ENCODE assay signal across 16 mouse cellular contexts in the genomic region with DNA sequence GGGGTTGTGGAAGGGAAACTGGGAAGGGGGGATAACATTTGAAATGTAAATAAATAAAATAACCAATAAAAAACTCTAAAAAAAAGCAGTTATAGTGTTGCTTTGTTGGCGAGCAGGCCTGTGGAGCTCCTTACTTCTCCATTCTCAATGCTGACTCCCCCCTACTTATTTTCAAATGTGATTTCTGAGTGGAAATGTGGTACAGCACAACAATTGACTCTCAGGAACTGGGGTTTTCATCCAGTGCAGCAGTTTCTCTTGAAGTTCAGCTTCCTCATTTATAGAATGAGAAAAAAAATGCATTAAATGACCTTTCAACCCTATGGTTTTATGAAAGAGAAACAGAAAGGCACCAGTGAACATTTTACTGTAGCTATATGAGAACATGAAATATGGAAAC.
A peak's percentile ranks its signal among the peaks of the same experiment; 100 is the strongest.
DNase-seq lines count a peak whose midpoint lies in the region; ATAC-seq and TF ChIP-seq lines count a peak whose summit lies in the region.
"Had no signal": no experiment of that assay in that cellular context is flagged by ENCODE, and none has a peak within 500 bp of the region (broad histone marks: within the 10 kb centered on the region; RNA-seq: fewer than 3 reads in every experiment).

No protein-coding gene starts in this region.

- no peak for ATAC-seq in limb, embryonic 14.5 days (ENCODE audit: low FRiP score, low read depth)
- ATAC-seq in hematopoietic stem cell, adult 5-6 weeks (replicated peaks in 1 of 2; ENCODE audit: insufficient read depth in 1 of 2, low FRiP score in 2 of 2, low TSS enrichment in 1 of 2, low read depth in 1 of 2, poor library complexity in 2 of 2, severe bottlenecking in 2 of 2): peak; percentile 58 to 73
- no peak for ATAC-seq in forebrain, embryonic 13.5 days
- ATAC-seq in intestine, embryonic 16.5 days: no peak
- ATAC-seq: forebrain, embryonic 14.5 days; forebrain, embryonic 16.5 days had no signal

- H3K4me1 ChIP-seq in limb, embryonic 14.5 days (ENCODE audit: control insufficient read depth, insufficient read depth, low read length): no peaks in the 10 kb centered on the region
- no peaks in the 10 kb centered on the region for H3K4me1 ChIP-seq in limb, embryonic 10.5 days
- H3K4me1 ChIP-seq in forebrain, embryonic 13.5 days: no peaks in the 10 kb centered on the region
- no peaks in the 10 kb centered on the region for H3K4me1 ChIP-seq in intestine, embryonic 16.5 days (ENCODE audit: control insufficient read depth, insufficient read depth, low read length)

- DNase-seq in limb, embryonic 14.5 days (ENCODE audit: low spot score): peak; percentile 6
- no peak for DNase-seq in limb, embryonic 10.5 days (ENCODE audit: low spot score)
- DNase-seq: adrenal gland, adult 2 months; adrenal gland, postnatal 10 days; adrenal gland, postnatal 25 days; cerebellum, adult 11 months; cerebellum, adult 18-20 months; cerebellum, adult 8-10 months; cerebellum, adult 9-11 months; cerebellum, postnatal 14 days; cerebellum, postnatal 36 days had no signal

- no peaks in the 10 kb centered on the region for H3K9me3 ChIP-seq in limb, embryonic 14.5 days (ENCODE audit: control insufficient read depth, low read length)
- H3K9me3 ChIP-seq in limb, embryonic 10.5 days (replicated peaks): no peaks in the 10 kb centered on the region
- H3K9me3 ChIP-seq in forebrain, embryonic 13.5 days (replicated peaks): no peaks in the 10 kb centered on the region
- no peaks in the 10 kb centered on the region for H3K9me3 ChIP-seq in intestine, embryonic 16.5 days (ENCODE audit: control insufficient read depth, low read length)

- WGBS in limb, embryonic 14.5 days: 44% methylated on average over 1 of the region's 1 CpGs
- WGBS in limb, embryonic 10.5 days: 90% methylated on average over 1 of the region's 1 CpGs
- 95% methylated on average over 1 of the region's 1 CpGs for WGBS in forebrain, embryonic 13.5 days
- WGBS in intestine, embryonic 16.5 days: 91% methylated on average over 1 of the region's 1 CpGs

- no peaks in the 10 kb centered on the region for H3K36me3 ChIP-seq in limb, embryonic 14.5 days (ENCODE audit: control insufficient read depth, insufficient read depth, low read length)
- H3K36me3 ChIP-seq in limb, embryonic 10.5 days: no peaks in the 10 kb centered on the region
- no peaks in the 10 kb centered on the region for H3K36me3 ChIP-seq in forebrain, embryonic 13.5 days (ENCODE audit: poor library complexity, severe bottlenecking)
- no peaks in the 10 kb centered on the region for H3K36me3 ChIP-seq in intestine, embryonic 16.5 days (ENCODE audit: control insufficient read depth, insufficient read depth, low read length)

- no peak overlapping the region for H3K27ac ChIP-seq in limb, embryonic 14.5 days (replicated peaks; ENCODE audit: low read depth, low read length)
- no peak overlapping the region for H3K27ac ChIP-seq in limb, embryonic 10.5 days
- H3K27ac ChIP-seq in forebrain, embryonic 13.5 days: no peak overlapping the region
- no peak overlapping the region for H3K27ac ChIP-seq in intestine, embryonic 16.5 days (ENCODE audit: low read length)

- H3K27me3 ChIP-seq in limb, embryonic 14.5 days (ENCODE audit: control insufficient read depth, insufficient read depth, low read length): no peaks in the 10 kb centered on the region
- H3K27me3 ChIP-seq in limb, embryonic 10.5 days (ENCODE audit: low read depth, poor library complexity, severe bottlenecking): peaks cover 43% of the 10 kb centered on the region
- no peaks in the 10 kb centered on the region for H3K27me3 ChIP-seq in forebrain, embryonic 13.5 days
- no peaks in the 10 kb centered on the region for H3K27me3 ChIP-seq in intestine, embryonic 16.5 days (replicated peaks; ENCODE audit: control insufficient read depth, insufficient read depth, low read length)

- H3K4me2 ChIP-seq in limb, embryonic 14.5 days (replicated peaks; ENCODE audit: low read depth, low read length, severe bottlenecking): no peak overlapping the region
- H3K4me2 ChIP-seq in forebrain, embryonic 13.5 days: no peak overlapping the region
- no peak overlapping the region for H3K4me2 ChIP-seq in intestine, embryonic 16.5 days (ENCODE audit: low read depth, low read length)

- TF ChIP-seq POLR2A in limb, embryonic 14.5 days (IDR thresholded peaks at IDR 0.05; ENCODE audit: borderline replicate concordance, extremely low read depth, insufficient read depth, insufficient read length): no peak

- no peak overlapping the region for H3K9ac ChIP-seq in limb, embryonic 14.5 days (ENCODE audit: low read depth, low read length, severe bottlenecking)
- no peak overlapping the region for H3K9ac ChIP-seq in forebrain, embryonic 13.5 days
- H3K9ac ChIP-seq in intestine, embryonic 16.5 days (ENCODE audit: low read depth, low read length): no peak overlapping the region

- H3K4me3 ChIP-seq in limb, embryonic 14.5 days (replicated peaks; ENCODE audit: low read length): no peak overlapping the region
- H3K4me3 ChIP-seq in limb, embryonic 10.5 days: no peak overlapping the region
- H3K4me3 ChIP-seq in forebrain, embryonic 13.5 days: no peak overlapping the region
- no peak overlapping the region for H3K4me3 ChIP-seq in intestine, embryonic 16.5 days (ENCODE audit: low read length)

Comparison
In these comparisons a context has a peak if more than half of its experiments do, and no peak if none do; other contexts are left out.
1. ATAC-seq: peak in hematopoietic stem cell, adult 5-6 weeks (2 of 2); none in limb, embryonic 14.5 days (single experiment), forebrain, embryonic 13.5 days (single experiment) and intestine, embryonic 16.5 days (single experiment).